16 mouse cellular contexts compared by ENCODE assay signal in the genomic region with DNA sequence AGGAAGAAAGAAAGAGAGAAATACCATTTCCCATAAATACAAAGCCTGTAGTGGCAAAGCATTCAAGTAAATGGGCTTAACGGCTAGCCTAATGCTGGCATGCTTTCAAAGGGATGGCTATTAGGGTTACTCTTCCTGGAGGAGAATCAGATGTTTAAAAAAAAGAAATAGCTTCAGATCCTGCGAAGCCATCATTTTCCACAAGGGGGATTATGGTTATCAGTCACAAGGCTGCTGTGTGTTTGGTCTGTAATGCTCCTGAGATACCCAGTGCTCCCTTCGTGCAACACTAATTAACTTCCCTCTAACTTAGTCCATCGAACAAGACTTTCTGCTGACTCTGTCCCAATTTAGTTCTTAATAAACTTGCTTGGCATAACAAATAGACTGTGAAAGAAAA. TPM values are rescaled to one million over a fixed set of nuclear protein-coding genes. Genes with fewer than 3 reads are reported as not detected.
DNase-seq lines count a peak whose midpoint lies in the region; ATAC-seq lines count a peak whose summit lies in the region.
"Had no signal": no experiment of that assay in that cellular context is flagged by ENCODE, and none has a peak within 500 bp of the region (broad histone marks: within the 10 kb centered on the region; RNA-seq: fewer than 3 reads in every experiment).

No protein-coding gene starts in this region.

- no peaks in the 10 kb centered on the region for H3K9me3 ChIP-seq in embryonic facial prominence, embryonic 11.5 days (replicated peaks; ENCODE audit: control insufficient read depth, low read length)
- H3K9me3 ChIP-seq in embryonic facial prominence, embryonic 10.5 days = no peaks in the 10 kb centered on the region
- H3K9me3 ChIP-seq: embryonic facial prominence, embryonic 12.5 days; limb, embryonic 12.5 days; lung, embryonic 15.5 days had no signal

- H3K4me3 ChIP-seq in embryonic facial prominence, embryonic 11.5 days (ENCODE audit: low read depth, low read length) = no peak overlapping the region
- no peak overlapping the region for H3K4me3 ChIP-seq in embryonic facial prominence, embryonic 10.5 days
- H3K4me3 ChIP-seq: embryonic facial prominence, embryonic 12.5 days; limb, embryonic 12.5 days; lung, embryonic 15.5 days had no signal

- DNase-seq in embryonic facial prominence, embryonic 11.5 days (ENCODE audit: low spot score) = peak; percentile 17
- no peak for DNase-seq in embryonic facial prominence, embryonic 10.5 days (ENCODE audit: low spot score)
- peak; percentile 10 for DNase-seq in lung, postnatal 10 days
- DNase-seq in lung, postnatal 25 days (ENCODE audit: low spot score) = no peak
- peak; percentile 1 for DNase-seq in T-cell, adult 2 months (ENCODE audit: low spot score)
- peak; percentile 2 for DNase-seq in retina, postnatal 1 day
- DNase-seq in layer of hippocampus, adult 18-20 months (ENCODE audit: low spot score in 2 of 2) = no peak
- no peak for DNase-seq in cerebellum, adult 8-10 months
- DNase-seq: cerebellum, adult 11-12 months; gastrocnemius, postnatal 25 days; kidney, postnatal 25 days; layer of hippocampus, postnatal 36 days; right cerebral cortex, postnatal 14 days had no signal

- H3K4me2 ChIP-seq in embryonic facial prominence, embryonic 11.5 days (ENCODE audit: low read depth, low read length) = no peak overlapping the region
- H3K4me2 ChIP-seq: embryonic facial prominence, embryonic 12.5 days; limb, embryonic 12.5 days; lung, embryonic 15.5 days had no signal

- H3K27me3 ChIP-seq in embryonic facial prominence, embryonic 11.5 days (ENCODE audit: control insufficient read depth, insufficient read depth, low read length) = no peaks in the 10 kb centered on the region
- H3K27me3 ChIP-seq in embryonic facial prominence, embryonic 10.5 days (replicated peaks; ENCODE audit: low read depth, poor library complexity, severe bottlenecking) = peaks cover 51% of the 10 kb centered on the region
- H3K27me3 ChIP-seq: embryonic facial prominence, embryonic 12.5 days had no signal

- 63% methylated on average over 4 of the region's 4 CpGs for WGBS in embryonic facial prominence, embryonic 11.5 days
- WGBS in embryonic facial prominence, embryonic 10.5 days = 72% methylated on average over 4 of the region's 4 CpGs

- H3K9ac ChIP-seq in embryonic facial prominence, embryonic 11.5 days (replicated peaks; ENCODE audit: low read length) = no peak overlapping the region
- H3K9ac ChIP-seq: embryonic facial prominence, embryonic 12.5 days; limb, embryonic 12.5 days; lung, embryonic 15.5 days had no signal

- H3K4me1 ChIP-seq in embryonic facial prominence, embryonic 11.5 days (ENCODE audit: control insufficient read depth, insufficient read depth, low read length) = no peaks in the 10 kb centered on the region
- H3K4me1 ChIP-seq in embryonic facial prominence, embryonic 10.5 days = no peaks in the 10 kb centered on the region
- H3K4me1 ChIP-seq: embryonic facial prominence, embryonic 12.5 days; limb, embryonic 12.5 days; lung, embryonic 15.5 days had no signal

- no peaks in the 10 kb centered on the region for H3K36me3 ChIP-seq in embryonic facial prominence, embryonic 11.5 days (replicated peaks; ENCODE audit: control insufficient read depth, insufficient read depth, low read depth, low read length)
- peaks cover 30% of the 10 kb centered on the region for H3K36me3 ChIP-seq in embryonic facial prominence, embryonic 10.5 days (replicated peaks)

- H3K27ac ChIP-seq in embryonic facial prominence, embryonic 11.5 days (replicated peaks; ENCODE audit: low read depth, low read length) = no peak overlapping the region
- H3K27ac ChIP-seq in embryonic facial prominence, embryonic 10.5 days (replicated peaks) = no peak overlapping the region
- H3K27ac ChIP-seq: embryonic facial prominence, embryonic 12.5 days; limb, embryonic 12.5 days; lung, embryonic 15.5 days had no signal

- no peak for ATAC-seq in embryonic facial prominence, embryonic 11.5 days (replicated peaks; ENCODE audit: insufficient number of reproducible peaks, low FRiP score, low TSS enrichment, low read depth)

RNA-seq across cellular contexts. Expression of gene Msl3, which starts 13.5 kb away (rescaled TPM):
- polyA plus RNA-seq in embryonic facial prominence, embryonic 11.5 days (2014; fragmentation: Nextera tagmentation; extraction: Ambion mirVana) = 43.3 and 45.1 TPM in 2 replicates
- polyA plus RNA-seq in embryonic facial prominence, embryonic 10.5 days (2016; fragmentation: Nextera tagmentation; extraction: Ambion mirVana) = 28.5 and 29.0 TPM in 2 replicates
- total RNA-seq in layer of hippocampus, adult 18-20 months (2021) = 10 to 100 TPM; 21.3 to 23.5 TPM

Comparison
In these comparisons a context has a peak if more than half of its experiments do, and no peak if none do; other contexts are left out.
1. DNase-seq: peak in embryonic facial prominence, embryonic 11.5 days (single experiment), lung, postnatal 10 days (single experiment), T-cell, adult 2 months (single experiment) and retina, postnatal 1 day (single experiment); none in embryonic facial prominence, embryonic 10.5 days (single experiment), lung, postnatal 25 days (single experiment), layer of hippocampus, adult 18-20 months (0 of 2) and cerebellum, adult 8-10 months (single experiment).